Mouse (Mus musculus) ES-E14 (cell line): ENCODE results near the gene Fam193b.

Experiments
- CHD2 ChIP-seq: IDR thresholded peaks from 2 replicates; pipeline ENCODE4 v1.6.1; 2014; ENCODE audit warnings: mild to moderate bottlenecking, low read depth, low read length, inconsistent platforms
- HCFC1 ChIP-seq: IDR thresholded peaks from 2 replicates; pipeline ENCODE4 v1.6.1; 2012; ENCODE audit warnings: low read length, inconsistent platforms, borderline replicate concordance; ENCODE audit not compliant: insufficient read depth
- MAFK ChIP-seq: IDR thresholded peaks from 2 replicates; pipeline ENCODE4 v1.6.1; 2014; ENCODE audit warnings: mild to moderate bottlenecking, low read depth, low read length, inconsistent platforms; ENCODE audit not compliant: insufficient read depth
- ZC3H11A ChIP-seq: IDR thresholded peaks from 2 replicates; pipeline ENCODE4 v1.6.1; 2012; ENCODE audit warnings: low read depth, mild to moderate bottlenecking, inconsistent platforms, low read length, borderline replicate concordance

DNA sequence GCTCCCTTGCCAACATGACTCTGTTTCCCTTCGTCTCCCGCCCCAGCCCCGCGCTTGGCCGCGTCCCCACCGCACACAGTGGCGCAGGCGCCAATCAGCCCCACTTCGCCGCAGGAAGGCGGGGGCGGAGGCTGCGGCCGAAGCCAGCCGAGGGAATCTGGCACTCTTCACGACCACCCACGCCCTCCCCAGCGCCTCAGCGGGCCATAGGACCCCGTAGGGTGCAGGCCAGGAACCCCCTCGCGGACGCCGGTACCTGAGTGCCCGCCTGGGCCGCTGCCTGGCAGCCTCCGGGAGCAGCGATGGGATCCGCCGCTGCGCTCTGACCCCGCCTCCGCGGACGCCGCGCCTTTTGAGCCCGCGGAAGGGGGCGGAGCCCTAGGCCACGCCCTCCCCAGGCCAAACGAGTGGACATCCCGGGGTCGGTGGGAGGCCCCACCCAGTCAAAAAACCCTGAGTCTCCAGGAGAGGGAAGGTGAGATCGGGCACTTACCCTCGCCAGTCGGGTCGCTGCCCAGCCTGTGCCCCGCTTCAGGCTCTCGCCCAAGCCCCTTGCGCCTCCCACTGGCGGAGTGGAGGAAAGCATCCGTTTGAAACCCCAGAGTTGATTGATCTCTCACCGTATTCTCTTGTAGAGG is 57.7 kb downstream of the Fam193b start, which contains the start of gene Pdlim7:
- TF ChIP-seq CHD2 (no peak), ZC3H11A (no peak), HCFC1 (peak; percentile 60; the same call in 1 of the 2 replicates), MAFK (no peak)
